Comparison of ENCODE assay signal across 14 mouse cellular contexts in genomic region chr13:19101889-19102402, GRCm38 (mm10).
DNase-seq lines count a peak whose midpoint lies in the region; ATAC-seq and TF ChIP-seq lines count a peak whose summit lies in the region.
"Had no signal": no experiment of that assay in that cellular context is flagged by ENCODE, and none has a peak within 500 bp of the region (broad histone marks: within the 10 kb centered on the region; RNA-seq: fewer than 3 reads in every experiment).

No protein-coding gene starts in this region.

- DNase-seq in midbrain, postnatal 0 days (ENCODE audit: low spot score) = peak; percentile 3
- DNase-seq in midbrain, embryonic 14.5 days = no peak
- DNase-seq in left cerebral cortex, postnatal 14 days (ENCODE audit: low spot score in 2 of 2) = peak; percentile 94 to 99
- no peak for DNase-seq in thymus, postnatal 10 days (ENCODE audit: low spot score in 2 of 2)
- DNase-seq in heart, postnatal 36 days = no peak
- DNase-seq: adrenal gland, adult 8-10 months; embryo, embryonic 11 days had no signal

- H3K4me2 ChIP-seq in midbrain, postnatal 0 days (ENCODE audit: low read depth, low read length, poor library complexity, severe bottlenecking) = no peak overlapping the region
- H3K4me2 ChIP-seq in midbrain, embryonic 14.5 days (ENCODE audit: low read length) = no peak overlapping the region
- H3K4me2 ChIP-seq: liver, embryonic 15.5 days; midbrain, embryonic 12.5 days had no signal

- no peaks in the 10 kb centered on the region for H3K9me3 ChIP-seq in midbrain, postnatal 0 days (ENCODE audit: low read length)
- H3K9me3 ChIP-seq in midbrain, embryonic 14.5 days (ENCODE audit: control insufficient read depth, low read length) = no peaks in the 10 kb centered on the region
- H3K9me3 ChIP-seq: liver, embryonic 15.5 days; midbrain, embryonic 12.5 days had no signal

- peaks cover 7% of the 10 kb centered on the region; the same call in 1 of the 2 replicates for H3K36me3 ChIP-seq in midbrain, postnatal 0 days (ENCODE audit: insufficient read depth, low read length)
- peaks cover 3% of the 10 kb centered on the region; the same call in 1 of the 2 replicates for H3K36me3 ChIP-seq in midbrain, embryonic 14.5 days (ENCODE audit: control insufficient read depth, insufficient read depth, low read length)
- H3K36me3 ChIP-seq: liver, embryonic 15.5 days; midbrain, embryonic 12.5 days had no signal

- H3K4me3 ChIP-seq in midbrain, postnatal 0 days (ENCODE audit: low read depth, low read length) = no peak overlapping the region
- H3K4me3 ChIP-seq in midbrain, embryonic 14.5 days (replicated peaks; ENCODE audit: low read depth, low read length) = no peak overlapping the region
- H3K4me3 ChIP-seq: liver, embryonic 15.5 days; midbrain, embryonic 12.5 days had no signal

- WGBS in midbrain, postnatal 0 days = 88% methylated on average over 10 of the region's 10 CpGs
- WGBS in midbrain, embryonic 14.5 days = 91% methylated on average over 10 of the region's 10 CpGs

- no peak overlapping the region for H3K9ac ChIP-seq in midbrain, postnatal 0 days (replicated peaks; ENCODE audit: low read length, poor library complexity, severe bottlenecking)
- no peak overlapping the region for H3K9ac ChIP-seq in midbrain, embryonic 14.5 days (replicated peaks; ENCODE audit: low read length)
- H3K9ac ChIP-seq: liver, embryonic 15.5 days; midbrain, embryonic 12.5 days had no signal

- no peaks in the 10 kb centered on the region for H3K27me3 ChIP-seq in midbrain, postnatal 0 days (ENCODE audit: insufficient read depth, low read length)
- H3K27me3 ChIP-seq in midbrain, embryonic 14.5 days (ENCODE audit: control insufficient read depth, insufficient read depth, low read length) = no peaks in the 10 kb centered on the region
- H3K27me3 ChIP-seq: liver, embryonic 15.5 days; midbrain, embryonic 12.5 days had no signal

- no peak overlapping the region for H3K27ac ChIP-seq in midbrain, postnatal 0 days (ENCODE audit: low read depth, low read length)
- H3K27ac ChIP-seq in midbrain, embryonic 14.5 days (replicated peaks; ENCODE audit: low read depth, low read length) = no peak overlapping the region
- H3K27ac ChIP-seq: kidney, postnatal 0 days; liver, embryonic 15.5 days; midbrain, embryonic 12.5 days; stomach, postnatal 0 days had no signal

- ATAC-seq in midbrain, postnatal 0 days (ENCODE audit: low FRiP score) = no peak
- no peak for ATAC-seq in midbrain, embryonic 14.5 days (ENCODE audit: low FRiP score, low TSS enrichment)
- peak; percentile 38 for ATAC-seq in inflammation-experienced regulatory T-cells, adult 6 months
- ATAC-seq in granulocyte monocyte progenitor cell, adult 5-6 weeks (replicated peaks; ENCODE audit: poor library complexity, severe bottlenecking) = no peak
- ATAC-seq: forebrain, embryonic 14.5 days had no signal

- no peaks in the 10 kb centered on the region for H3K4me1 ChIP-seq in midbrain, postnatal 0 days (ENCODE audit: insufficient read depth, low read length)
- no peaks in the 10 kb centered on the region for H3K4me1 ChIP-seq in midbrain, embryonic 14.5 days (ENCODE audit: control insufficient read depth, insufficient read depth, low read length)
- H3K4me1 ChIP-seq: liver, embryonic 15.5 days; midbrain, embryonic 12.5 days had no signal

- intact Hi-C loops in left cerebral cortex, postnatal 14 days (cut with DNase I) = loop anchor here (5.0 to 10.0 kb wide), 3 partner anchors 75 to 230 kb away; partner anchors contain the start of gene Amph
- intact Hi-C loops in heart, postnatal 36 days (cut with DNase I) = no loop called here

- no peak for TF ChIP-seq CTCF in midbrain, postnatal 0 days (IDR thresholded peaks at IDR 0.05)

Comparison
In these comparisons a context has a peak if more than half of its experiments do, and no peak if none do; other contexts are left out.
1. DNase-seq: peak in midbrain, postnatal 0 days (single experiment) and left cerebral cortex, postnatal 14 days (2 of 2); none in midbrain, embryonic 14.5 days (single experiment), thymus, postnatal 10 days (0 of 2) and heart, postnatal 36 days (0 of 2).